Mouse (Mus musculus) stomach, postnatal 0 days (tissue): ENCODE data around the gene Irf1. TPM values are rescaled to one million over a fixed set of nuclear protein-coding genes. Genes with fewer than 3 reads are reported as not detected.

ENCODE experiments used
- ATAC-seq: fragments of 200-750 bp; cut with Nextera tagmentation; 2 replicates; pipeline ENCODE4 v1.8.0; 2017; ENCODE audit not compliant: low FRiP score, low TSS enrichment
- DNase-seq: peaks from one replicate; pipeline ENCODE4 v3.0.0-alpha.2; 2016; ENCODE audit warnings: low spot score
- H3K27ac ChIP-seq: fragments of 300-500 bp; sonication (generic); replicated peaks from 2 replicates; pipeline ENCODE4 v1.5.1; 2014; ENCODE audit warnings: mild to moderate bottlenecking, control low read depth
- H3K27me3 ChIP-seq: fragments of 300-500 bp; sonication (generic); 2 replicates; pipeline ENCODE4 v1.6.1; 2014; ENCODE audit warnings: low read length; ENCODE audit not compliant: control insufficient read depth, insufficient read depth
- H3K36me3 ChIP-seq: fragments of 300-500 bp; sonication (generic); 2 replicates; pipeline ENCODE4 v1.6.1; 2014; ENCODE audit warnings: low read length, mixed read lengths; ENCODE audit not compliant: control insufficient read depth, insufficient read depth
- H3K4me1 ChIP-seq: fragments of 300-500 bp; sonication (generic); replicated peaks from 2 replicates; pipeline ENCODE4 v1.6.1; 2014; ENCODE audit warnings: antibody characterized with exemption; ENCODE audit not compliant: control insufficient read depth, insufficient read depth
- H3K4me2 ChIP-seq: fragments of 300-500 bp; sonication (generic); replicated peaks from 2 replicates; pipeline ENCODE4 v1.6.1; 2014; ENCODE audit warnings: low read depth, mild to moderate bottlenecking, control low read depth, moderate library complexity
- H3K4me3 ChIP-seq: fragments of 300-500 bp; sonication (generic); 2 replicates; pipeline ENCODE4 v1.5.1; 2014; ENCODE audit warnings: low read depth, low read length, control low read depth
- H3K9ac ChIP-seq: fragments of 300-500 bp; sonication (generic); 2 replicates; pipeline ENCODE4 v1.6.1; 2014; ENCODE audit warnings: mild to moderate bottlenecking, low read length, control low read depth, mixed read lengths
- H3K9me3 ChIP-seq: fragments of 300-500 bp; sonication (generic); 2 replicates; pipeline ENCODE4 v1.6.1; 2016; ENCODE audit warnings: low read length; ENCODE audit not compliant: control insufficient read depth
- CTCF ChIP-seq: IDR thresholded peaks from 2 replicates; pipeline ENCODE4 v1.5.1; 2016; ENCODE audit warnings: antibody characterized with exemption, low read depth, mild to moderate bottlenecking, moderate library complexity
- EP300 ChIP-seq: optimal IDR thresholded peaks from 2 replicates; pipeline ENCODE3; 2016; ENCODE audit warnings: antibody characterized with exemption
- WGBS: fragments of 180-500 bp; shearing (Covaris S2); extraction: QIAGEN DNeasy Blood & Tissue Kit; methylation state at CpG from one replicate; pipeline ENCODE4 v1.1.7; 2014; 5-methylcytosine and 5-hydroxymethylcytosine counted together
- polyA plus RNA-seq: library from polyadenylated mRNA; unstranded; fragments of >200 nt; fragmentation: Nextera tagmentation; extraction: Ambion mirVana; gene quantifications from 2 replicates; pipeline ENCODE4 v1.2.1, GENCODE M21; 2015

Gene Irf1
- polyA plus RNA-seq, 1 experiment from 2014 or later, result 25.7 TPM

DNA sequence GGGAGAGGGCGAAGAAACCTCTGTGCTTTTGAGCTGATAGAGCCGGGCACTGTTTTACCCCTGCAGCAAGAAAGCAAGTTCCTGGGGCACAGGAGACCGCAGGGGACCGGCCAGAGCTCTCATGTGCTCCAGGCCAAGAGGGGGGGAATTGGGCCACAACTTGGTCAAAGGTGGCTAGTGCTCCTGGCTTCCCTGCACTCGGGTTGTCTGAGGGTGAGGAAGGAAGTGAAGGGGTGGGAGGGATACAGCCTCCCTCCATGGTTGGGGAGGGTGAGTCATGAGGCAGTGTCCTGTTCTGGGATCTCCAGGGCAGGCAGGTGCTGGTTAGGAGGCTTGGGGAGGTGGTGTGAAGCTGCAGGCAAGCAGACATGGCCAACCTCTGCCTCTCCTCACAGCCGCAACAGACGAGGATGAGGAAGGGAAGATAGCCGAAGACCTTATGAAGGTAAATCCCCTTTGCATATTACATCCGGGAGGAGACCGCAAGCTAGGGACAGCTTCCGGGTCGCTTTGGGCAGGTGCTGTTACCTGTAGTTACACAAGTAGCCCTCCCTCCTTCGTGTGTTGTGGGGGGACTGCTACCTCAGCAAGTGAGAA is 4.9 kb downstream of the Irf1 start:
- Histone ChIP-seq H3K4me1 (no peaks in the 10 kb centered on the region), H3K4me2 (no peak overlapping the region), H3K36me3 (peaks cover 18% of the 10 kb centered on the region; the same call in 1 of the 2 replicates)

DNA sequence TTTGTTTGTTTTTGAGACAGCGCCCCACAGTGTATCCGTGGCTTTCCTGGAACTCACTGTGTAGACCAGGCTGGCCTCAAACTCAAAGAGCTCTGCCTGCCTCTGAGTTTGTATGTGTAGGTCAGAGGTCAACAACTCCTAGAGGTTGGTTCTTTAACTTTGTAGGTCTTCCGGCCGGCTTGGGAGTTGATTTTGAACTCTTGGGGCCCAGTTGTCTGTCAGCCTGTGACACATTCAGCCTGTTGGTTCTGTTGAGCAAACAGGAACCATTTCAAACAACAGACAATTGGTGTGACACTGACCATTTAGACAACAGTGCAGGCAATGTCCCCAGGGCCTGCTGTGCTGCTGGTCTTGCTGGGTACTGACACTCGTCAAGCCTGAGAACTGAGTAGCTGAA is 7.9 kb downstream of the Irf1 start:
- DNase-seq (no peak), ATAC-seq (no peak)
- Histone ChIP-seq H3K4me1 (no peaks in the 10 kb centered on the region), H3K9me3 (no peaks in the 10 kb centered on the region), H3K27ac (no peak overlapping the region), H3K27me3 (no peaks in the 10 kb centered on the region), H3K4me2 (no peak overlapping the region), H3K36me3 (peaks cover 18% of the 10 kb centered on the region; the same call in 1 of the 2 replicates), H3K4me3 (no peak overlapping the region), H3K9ac (no peak overlapping the region)
- no peak for TF ChIP-seq EP300
- TF ChIP-seq CTCF, result no peak
- WGBS, result 67% methylated on average over 5 of the region's 5 CpGs

More for the DNA sequence above, 4.9 kb downstream of the Irf1 start:
- no peaks in the 10 kb centered on the region for H3K27me3 ChIP-seq
- no peak overlapping the region for H3K9ac ChIP-seq
- H3K4me3 ChIP-seq, result no peak overlapping the region
- ATAC-seq (no peak), DNase-seq (no peak)
- H3K27ac ChIP-seq, result no peak overlapping the region
- TF ChIP-seq EP300 (no peak), CTCF (no peak)
- WGBS, result 88% methylated on average over 13 of the region's 13 CpGs
- no peaks in the 10 kb centered on the region for H3K9me3 ChIP-seq

DNA sequence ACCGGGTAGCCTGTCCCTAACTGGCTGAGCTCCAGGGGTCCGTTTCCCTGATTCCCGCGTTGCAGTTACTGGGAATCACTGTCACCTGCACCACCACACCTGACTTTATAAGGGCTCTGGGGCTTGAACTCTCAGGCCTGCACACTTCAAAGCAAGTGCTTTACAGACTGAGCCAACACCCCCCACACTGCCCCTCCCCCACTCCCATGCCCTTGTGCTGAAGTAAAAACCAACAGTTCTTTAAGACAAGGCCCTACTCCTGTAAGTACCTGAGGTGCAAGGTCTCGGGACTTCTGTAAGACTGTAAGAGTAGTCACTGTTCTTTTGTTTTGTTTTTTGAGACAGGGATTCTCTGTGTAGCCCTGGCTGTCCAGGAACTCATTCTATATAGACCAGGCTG is 8.6 kb downstream of the Irf1 start:
- H3K4me3 ChIP-seq, result no peak overlapping the region
- ATAC-seq (no peak), DNase-seq (no peak)
- no peak overlapping the region for H3K27ac ChIP-seq
- TF ChIP-seq EP300 (no peak), CTCF (no peak)
- H3K4me1 ChIP-seq, result no peaks in the 10 kb centered on the region
- H3K4me2 ChIP-seq, result no peak overlapping the region
- no peak overlapping the region for H3K9ac ChIP-seq
- H3K36me3 ChIP-seq, result peaks cover 18% of the 10 kb centered on the region; the same call in 1 of the 2 replicates
- no peaks in the 10 kb centered on the region for H3K27me3 ChIP-seq
- 79% methylated on average over 5 of the region's 5 CpGs for WGBS
- no peaks in the 10 kb centered on the region for H3K9me3 ChIP-seq

DNA sequence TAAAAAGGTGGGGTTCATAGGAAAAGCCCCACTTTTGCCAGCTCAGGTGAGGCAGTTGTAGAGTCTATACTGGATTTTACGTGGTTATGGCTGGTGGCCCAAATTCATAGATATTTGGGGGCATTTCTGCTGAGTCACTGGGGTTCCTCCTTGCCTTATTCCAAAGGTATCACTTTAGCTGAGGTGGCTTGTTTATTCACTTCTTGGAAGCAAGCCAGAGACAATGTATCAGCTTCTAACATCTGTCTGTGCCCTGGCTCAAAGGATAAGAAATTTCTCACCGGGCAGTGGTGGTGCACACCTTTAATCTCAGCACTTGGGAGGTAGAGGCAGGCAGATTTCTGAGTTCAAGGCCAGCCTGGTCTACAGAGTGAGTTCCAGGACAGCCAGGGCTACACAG is 10.0 kb downstream of the Irf1 start:
- no peak overlapping the region for H3K4me2 ChIP-seq
- H3K27me3 ChIP-seq, result no peaks in the 10 kb centered on the region
- TF ChIP-seq CTCF, result no peak
- TF ChIP-seq EP300, result no peak
- peaks cover 13% of the 10 kb centered on the region; the same call in 1 of the 2 replicates for H3K36me3 ChIP-seq
- H3K27ac ChIP-seq, result no peak overlapping the region
- no peak for ATAC-seq
- no peaks in the 10 kb centered on the region for H3K9me3 ChIP-seq
- no peak for DNase-seq
- 46% methylated on average over 2 of the region's 2 CpGs for WGBS
- H3K4me3 ChIP-seq, result no peak overlapping the region
- H3K4me1 ChIP-seq, result no peaks in the 10 kb centered on the region
- no peak overlapping the region for H3K9ac ChIP-seq

DNA sequence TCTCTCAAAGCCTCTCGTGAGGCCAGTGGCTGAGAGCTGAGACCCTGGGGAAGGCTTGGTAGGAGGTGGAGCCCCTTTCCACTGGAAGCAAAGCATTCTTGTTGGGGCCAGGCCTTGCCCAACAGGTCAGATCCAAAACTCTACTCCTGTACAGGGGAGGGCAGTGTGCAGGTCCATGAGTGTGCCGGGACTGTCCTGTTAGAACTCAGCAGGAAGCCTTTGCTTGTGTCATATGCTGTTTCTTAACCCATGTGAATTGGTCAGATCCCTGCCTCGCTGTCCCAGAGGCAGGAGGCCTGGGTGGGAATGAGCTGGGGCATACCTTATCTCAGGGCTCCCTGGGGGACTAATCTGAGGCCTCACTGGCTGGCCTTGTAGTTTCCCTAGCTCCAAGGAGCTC is 10.4 kb downstream of the Irf1 start:
- Histone ChIP-seq H3K4me1 (no peaks in the 10 kb centered on the region), H3K36me3 (peaks cover 13% of the 10 kb centered on the region; the same call in 1 of the 2 replicates), H3K4me2 (no peak overlapping the region), H3K4me3 (no peak overlapping the region), H3K9me3 (no peaks in the 10 kb centered on the region), H3K9ac (no peak overlapping the region), H3K27ac (no peak overlapping the region), H3K27me3 (no peaks in the 10 kb centered on the region)
- DNase-seq (no peak), ATAC-seq (no peak)
- WGBS, result 76% methylated on average over 3 of the region's 3 CpGs
- no peak for TF ChIP-seq CTCF
- no peak for TF ChIP-seq EP300

DNA sequence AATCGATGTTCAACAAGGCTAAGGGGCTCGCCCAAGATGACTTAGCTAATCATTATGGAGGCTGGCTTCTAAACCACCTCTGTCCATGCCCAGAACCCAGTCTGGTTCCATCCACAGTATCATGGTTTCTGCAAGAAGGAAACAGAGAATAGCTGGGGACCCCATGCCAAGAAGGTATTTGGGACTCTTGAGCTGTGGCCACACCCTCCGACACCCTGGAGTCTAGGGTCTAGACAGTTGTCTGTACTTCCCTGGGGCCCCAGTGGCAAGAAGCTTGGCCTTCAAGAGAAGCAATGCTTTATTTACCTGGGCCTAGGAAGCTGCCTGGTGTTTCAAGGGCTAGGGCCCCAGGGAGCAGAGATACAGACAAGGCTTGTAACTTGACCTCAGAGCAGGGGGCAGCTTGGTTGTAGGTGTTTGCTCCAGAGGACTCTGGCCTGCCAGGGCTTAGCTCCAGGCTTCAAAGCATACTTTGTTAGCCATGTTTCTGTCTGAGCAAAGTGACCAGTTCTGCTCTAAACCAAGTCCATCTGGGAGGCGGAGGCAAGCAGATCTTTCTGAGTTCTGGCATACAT is 11.5 kb downstream of the Irf1 start:
- TF ChIP-seq CTCF (no peak), EP300 (no peak)
- H3K4me2 ChIP-seq, result no peak overlapping the region
- no peak for DNase-seq
- no peaks in the 10 kb centered on the region for H3K9me3 ChIP-seq
- WGBS, result 94% methylated on average over 4 of the region's 4 CpGs
- ATAC-seq, result no peak
- no peaks in the 10 kb centered on the region for H3K4me1 ChIP-seq
- H3K4me3 ChIP-seq, result no peak overlapping the region
- peaks cover 6% of the 10 kb centered on the region; the same call in 1 of the 2 replicates for H3K36me3 ChIP-seq
- H3K9ac ChIP-seq, result no peak overlapping the region
- H3K27me3 ChIP-seq, result no peaks in the 10 kb centered on the region
- no peak overlapping the region for H3K27ac ChIP-seq
